Mouse (Mus musculus) erythroid progenitor cell, adult 5-6 weeks (primary cell): Measurements from ENCODE around the gene Cenpl. TPM values are rescaled to one million over a fixed set of nuclear protein-coding genes. Genes with fewer than 3 reads are reported as not detected.

Experiments
- ATAC-seq: replicated peaks from 2 replicates; pipeline ENCODE4 v1.8.0; 2016; ENCODE audit warnings: moderate number of reproducible peaks, mild to moderate bottlenecking, moderate TSS enrichment, inconsistent platforms; ENCODE audit not compliant: poor library complexity, low FRiP score, severe bottlenecking
- total RNA-seq, 2 experiments: library from RNA; stranded (forward) in 1 of 2; stranded (reverse) in 1 of 2; fragments of 150-400 nt in 1 of 2; fragments of 186-747, 209-891 nt in 1 of 2; gene quantifications; 2 replicates each; pipeline versions ENCODE4 v1.2.3 to v1.2.4; 2015 to 2017; ENCODE audit warnings: low replicate concordance in 2 of 2

The Cenpl gene
- total RNA-seq, 2 experiments from 2014 or later: 120 to 163 TPM

DNA sequence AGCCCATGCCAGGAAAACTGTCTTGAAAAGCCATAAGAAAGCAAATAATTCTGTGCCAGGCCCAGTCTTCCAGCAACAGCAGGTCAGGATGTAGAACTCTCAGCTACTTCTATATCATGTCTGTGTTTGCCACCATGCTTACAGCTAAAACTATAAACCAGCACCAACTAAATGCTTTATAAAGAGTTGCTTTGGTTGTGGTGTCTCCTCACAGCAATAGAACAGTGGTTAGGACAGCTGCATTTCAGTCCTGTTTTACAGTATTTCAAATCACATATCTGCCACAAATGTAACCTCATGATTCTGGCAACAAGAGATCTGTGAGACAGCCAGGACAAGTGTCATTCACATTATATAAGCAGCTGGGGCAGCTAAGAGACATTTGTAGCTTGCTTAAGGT, 29.7 kb upstream of the Cenpl start:
- ATAC-seq: no peak

DNA sequence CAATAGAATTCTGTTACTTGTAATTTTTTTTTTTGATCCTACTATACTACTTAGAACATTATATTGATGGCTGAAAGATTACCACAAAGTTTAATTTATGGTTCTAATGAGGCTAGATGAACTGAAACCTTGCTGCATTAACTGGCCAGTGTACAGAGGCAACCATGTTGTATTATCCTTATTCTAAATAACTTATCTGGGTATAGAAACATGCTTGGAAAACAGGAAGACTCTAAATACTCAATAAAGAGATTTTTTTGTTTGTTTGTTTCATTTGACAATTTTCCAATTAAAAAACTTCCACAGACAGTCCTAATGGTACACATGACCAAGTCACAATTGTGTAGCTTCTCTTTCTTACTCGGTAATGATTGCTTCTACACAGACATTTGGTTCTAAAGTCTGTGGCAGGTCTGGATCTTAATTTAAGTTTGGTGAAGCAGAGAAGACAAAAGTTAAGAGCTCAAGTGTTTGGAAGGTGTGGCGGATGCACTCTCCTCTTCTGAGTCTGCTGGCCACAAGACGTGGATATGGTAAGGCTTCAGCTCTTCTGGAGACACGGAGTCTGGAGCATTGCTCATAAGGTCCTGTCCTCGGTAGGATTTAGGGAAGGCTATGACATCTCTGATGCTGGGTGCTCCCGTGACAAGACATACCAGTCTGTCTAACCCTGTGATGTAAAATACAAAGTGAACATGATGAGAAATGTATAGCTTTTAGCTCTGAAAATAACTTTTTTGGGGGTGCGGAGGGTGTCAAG, 29.1 kb upstream of the Cenpl start:
- ATAC-seq: no peak

DNA sequence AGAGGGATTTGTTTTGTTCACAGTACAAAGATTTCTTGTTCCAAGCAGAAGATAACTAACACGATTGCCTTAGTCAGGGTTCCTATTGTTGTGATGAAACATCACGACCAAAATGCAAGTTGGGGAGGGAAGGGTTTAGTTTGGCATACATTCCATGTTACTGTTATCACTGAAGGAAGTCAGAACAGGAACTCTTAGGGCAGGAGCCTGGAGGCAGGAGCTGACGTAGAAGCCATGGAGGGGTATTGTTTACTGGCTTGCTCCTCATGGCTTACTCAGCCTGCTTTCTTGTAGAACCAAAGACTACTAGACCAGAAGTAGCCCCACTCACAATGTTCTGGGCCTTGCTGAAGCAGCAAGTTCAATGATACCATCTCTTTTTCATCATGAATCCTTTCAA, 23.5 kb upstream of the Cenpl start:
- ATAC-seq: no peak

DNA sequence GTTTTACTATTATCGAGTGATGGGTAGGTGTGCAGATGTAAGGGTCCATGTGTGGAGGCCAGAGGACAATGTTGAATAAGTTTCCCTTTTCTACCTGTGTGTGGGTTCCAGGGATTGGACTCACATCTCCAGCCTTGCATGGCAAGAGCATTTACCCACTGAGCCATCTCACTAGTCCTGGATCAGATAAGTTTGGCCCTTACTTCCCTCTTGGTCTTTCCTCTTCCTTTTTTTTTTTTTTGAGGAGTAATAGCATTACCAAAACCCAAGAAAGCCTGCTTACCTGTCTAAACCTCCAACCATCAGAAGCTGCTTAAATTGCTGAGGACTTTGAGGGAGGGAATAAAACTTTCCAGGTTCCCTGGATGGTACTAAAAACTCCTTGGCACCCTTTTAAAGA, 13.3 kb upstream of the Cenpl start:
- ATAC-seq: no peak

- ATAC-seq: no peak
Observed at GRCm38 (mm10) chr1:161063351-161063750, 7.2 kb upstream of the Cenpl start.

DNA sequence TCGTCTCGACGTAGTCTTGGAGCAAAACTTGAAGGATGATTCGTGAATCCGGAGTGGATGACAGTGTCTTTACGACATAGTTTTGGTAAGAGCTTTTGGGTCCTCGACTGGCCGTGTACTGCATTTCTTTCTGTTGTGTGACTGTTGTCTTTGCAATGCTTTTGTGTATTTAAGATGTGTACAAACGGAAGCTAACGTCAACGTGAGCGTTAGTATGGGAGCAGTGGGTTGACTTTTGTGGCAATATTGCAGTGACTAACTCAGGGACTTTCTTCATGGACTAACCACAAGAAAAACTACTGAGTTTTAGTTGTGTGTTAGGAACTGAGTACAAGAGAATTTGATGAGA, 733 bp downstream of the Cenpl start:
- no peak for ATAC-seq

DNA sequence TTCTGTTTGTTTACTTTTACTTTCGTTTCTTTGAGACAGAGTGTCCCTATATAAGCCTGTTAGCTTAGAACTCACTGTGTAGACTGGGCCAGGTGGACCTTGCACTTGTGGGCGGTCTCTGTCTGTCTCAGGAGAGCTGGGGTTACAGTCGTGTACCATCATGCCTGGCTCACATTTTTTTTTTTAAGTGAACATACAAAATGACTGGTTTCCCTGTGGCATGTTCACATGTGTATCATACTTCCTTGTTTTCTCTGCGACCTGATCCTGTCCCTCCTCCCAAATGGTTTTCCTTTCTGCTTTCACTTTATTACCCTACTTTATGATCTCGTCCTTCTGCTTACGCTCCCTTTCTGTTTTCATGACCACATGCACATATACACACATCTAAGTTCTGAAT, 5.7 kb downstream of the Cenpl start:
- ATAC-seq: no peak

GRCm38 (mm10) chr1:161077243-161077642, 6.7 kb downstream of the Cenpl start:
- no peak for ATAC-seq

DNA sequence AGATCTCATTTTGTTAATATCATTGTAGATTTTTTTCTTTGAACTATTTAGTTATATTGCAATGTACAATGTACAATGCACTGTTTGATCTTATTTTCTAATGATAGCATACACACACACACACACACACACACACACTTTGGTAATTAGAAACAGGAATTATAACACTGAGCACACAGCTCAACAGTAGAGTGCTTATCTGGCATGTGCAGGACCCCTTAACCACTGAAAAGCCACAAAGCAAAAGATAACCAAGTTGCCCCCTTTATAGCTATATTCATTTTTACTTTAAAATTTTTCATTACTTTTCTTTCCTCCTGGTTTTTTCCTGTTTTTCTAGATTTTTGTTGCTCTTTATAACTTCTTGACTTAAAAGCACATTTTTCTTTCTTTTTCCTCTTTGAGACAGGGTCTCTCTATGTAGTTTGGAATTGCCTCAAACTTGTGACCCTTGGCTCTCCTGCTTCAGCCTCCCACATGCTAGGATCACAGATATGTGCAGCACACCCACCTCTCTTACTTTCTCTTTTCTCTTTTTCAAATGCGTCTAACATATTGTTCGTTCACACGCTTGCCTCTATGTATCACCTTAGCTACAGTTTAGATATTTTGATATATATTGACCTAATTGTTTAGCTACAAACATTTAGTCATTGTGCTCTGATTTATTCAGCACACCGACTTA, 29.4 kb downstream of the Cenpl start:
- ATAC-seq: no peak

DNA sequence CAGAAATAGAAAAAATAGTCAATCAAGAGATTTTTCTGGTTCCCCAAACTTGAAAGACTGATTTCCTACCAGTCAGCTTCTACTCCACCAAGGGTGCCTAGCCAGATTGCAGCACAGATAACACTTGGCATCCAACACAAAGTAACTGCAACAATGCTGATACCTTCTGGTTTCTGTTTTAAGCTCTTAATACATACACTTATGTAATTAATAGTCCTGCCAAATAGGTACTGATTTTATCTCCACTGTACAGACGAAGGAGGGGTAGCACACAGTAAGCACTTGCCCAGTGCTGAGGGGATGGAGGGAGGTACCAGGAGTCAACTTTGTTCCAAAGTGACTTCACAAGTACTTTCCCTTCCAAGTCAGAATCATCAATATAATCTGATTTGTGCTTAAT, 33.3 kb downstream of the Cenpl start:
- ATAC-seq: no peak

- ATAC-seq: no peak
Observed at GRCm38 (mm10) chr1:161109216-161109615, 38.7 kb downstream of the Cenpl start.

- ATAC-seq: no peak
Observed at GRCm38 (mm10) chr1:161114591-161114990, 44.1 kb downstream of the Cenpl start.

DNA sequence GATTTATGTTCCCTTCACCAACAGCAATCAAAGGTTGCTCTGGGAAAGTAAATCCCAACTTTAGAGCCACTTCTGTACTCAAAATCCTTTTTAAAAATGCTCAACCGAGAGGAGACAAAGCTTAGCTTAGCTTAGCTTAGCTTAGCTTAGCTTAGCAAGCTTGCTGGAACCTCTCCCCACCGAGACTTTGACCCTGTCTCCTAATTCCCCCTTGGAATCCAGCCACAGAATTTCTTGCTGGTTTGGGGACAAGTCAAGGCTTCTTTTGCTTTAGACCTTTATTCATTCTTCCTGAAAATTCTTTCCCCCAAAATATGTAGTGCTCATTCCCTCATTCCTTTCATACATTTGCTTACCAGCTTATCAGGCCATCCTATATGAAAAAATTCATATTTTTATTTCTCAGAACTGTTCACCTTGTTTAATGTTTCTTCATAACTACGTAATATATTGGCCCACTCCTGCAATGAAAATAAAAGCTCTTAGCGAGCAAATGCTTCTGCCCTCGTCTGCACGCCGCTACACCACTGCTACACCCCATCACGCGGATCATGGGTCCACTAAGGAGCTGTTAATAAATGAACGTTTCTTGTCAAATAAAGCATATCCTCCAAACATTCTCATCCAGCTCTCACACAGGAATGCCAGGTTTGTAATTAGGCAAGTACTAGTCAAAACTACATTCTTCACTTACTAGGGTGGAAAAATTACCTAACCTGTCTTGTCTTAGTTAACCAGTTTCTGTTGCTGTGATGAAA, 52.3 kb downstream of the Cenpl start:
- ATAC-seq: no peak

DNA sequence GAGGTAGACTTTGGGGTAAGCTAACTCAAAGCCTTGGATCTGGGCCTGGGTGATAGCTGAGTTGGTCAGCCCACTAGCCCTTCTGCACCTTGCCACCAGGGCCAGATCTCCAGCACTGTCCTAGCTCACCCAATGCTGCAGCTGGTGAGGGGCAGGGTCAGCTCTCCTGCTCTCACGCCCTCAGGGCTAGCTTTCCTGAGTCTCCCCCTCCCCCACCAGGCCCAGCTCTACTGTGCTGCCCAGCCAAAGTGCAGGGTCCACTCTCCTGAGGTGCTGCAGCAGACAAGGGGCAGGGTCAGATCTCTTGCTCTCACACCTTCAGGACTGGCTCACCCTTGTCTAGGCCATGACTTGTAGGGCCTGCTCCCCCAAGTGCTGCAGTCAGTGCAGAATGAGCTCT, 55.9 kb downstream of the Cenpl start:
- no peak for ATAC-seq

DNA sequence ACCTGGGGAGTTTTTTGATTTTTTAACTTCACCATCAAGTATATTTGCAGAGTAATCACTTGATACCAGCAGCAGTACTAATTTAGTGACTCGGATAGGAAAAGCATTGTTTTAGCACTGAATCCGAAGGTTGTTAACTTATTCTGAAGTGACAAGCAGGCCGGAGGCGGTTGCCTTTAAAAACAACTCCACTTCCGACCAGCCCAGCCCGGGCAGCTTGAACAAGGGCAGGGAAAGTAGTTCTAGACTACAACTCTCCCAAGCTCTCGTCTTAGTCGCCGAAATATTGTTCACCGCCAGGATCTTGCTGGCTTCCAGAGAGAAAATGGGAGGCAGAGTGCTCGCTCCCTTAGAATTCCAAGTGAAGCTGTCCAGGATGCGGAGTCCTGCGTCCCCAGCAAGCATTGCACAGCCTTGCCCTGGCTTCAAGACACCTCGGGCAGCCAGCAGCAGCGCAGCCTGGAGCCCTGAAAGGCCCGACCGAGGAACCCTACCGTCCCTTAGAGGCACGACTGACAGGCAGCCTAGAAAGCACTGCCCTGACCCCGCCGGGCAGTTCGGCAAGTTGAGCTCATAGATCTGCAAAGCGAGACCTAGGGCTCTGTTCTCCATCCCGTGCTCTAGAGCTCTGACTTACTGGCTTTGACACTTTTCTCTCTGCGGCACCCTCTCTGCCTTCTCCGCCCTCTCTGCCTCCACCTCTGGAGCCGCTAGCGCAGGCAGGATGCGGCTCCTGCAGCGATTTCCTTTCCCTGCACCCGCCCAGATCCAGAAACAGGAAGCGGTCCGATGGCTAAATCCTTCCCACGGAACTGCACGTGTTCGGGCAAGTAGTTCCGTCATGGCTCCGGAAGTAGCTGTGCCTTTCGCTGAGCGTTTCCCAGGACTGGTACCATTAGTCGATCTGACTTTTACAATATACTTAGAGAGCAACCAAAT, 60.5 kb downstream of the Cenpl start, which contains the start of gene Klhl20:
Klhl20 (minus strand) TSS at position 786 of the 939 bp plus-strand sequence.
- ATAC-seq: peak; percentile 98

Other genes with a start within 250 kb of the Cenpl start
- 38.6 and 40.7 TPM in 2 replicates for gene Rc3h1, start 164.3 kb upstream of the Cenpl start, total RNA-seq (2015; ENCODE audit: low replicate concordance)
- gene Rc3h1, start 164.3 kb upstream of the Cenpl start, total RNA-seq (2017; ENCODE audit: low replicate concordance): 30.3 and 48.9 TPM in 2 replicates
- not detected in 2 replicates for gene Serpinc1, start 92.1 kb upstream of the Cenpl start, total RNA-seq (2015; ENCODE audit: low replicate concordance)
- 0.51 and 0.98 TPM in 2 replicates for gene Serpinc1, start 92.1 kb upstream of the Cenpl start, total RNA-seq (2017; ENCODE audit: low replicate concordance)
- 2.5 and 5.4 TPM in 2 replicates for gene Zbtb37, start 35.9 kb upstream of the Cenpl start, total RNA-seq (2015; ENCODE audit: low replicate concordance)
- gene Zbtb37, start 35.9 kb upstream of the Cenpl start, total RNA-seq (2017; ENCODE audit: low replicate concordance): 4.8 and 5.0 TPM in 2 replicates
- 23.1 and 35.3 TPM in 2 replicates for gene Dars2, start 55 bp upstream of the Cenpl start, total RNA-seq (2015; ENCODE audit: low replicate concordance)
- 18.2 and 27.5 TPM in 2 replicates for gene Dars2, start 55 bp upstream of the Cenpl start, total RNA-seq (2017; ENCODE audit: low replicate concordance)
- gene Klhl20, start 60.8 kb downstream of the Cenpl start, total RNA-seq (2015; ENCODE audit: low replicate concordance): 12.6 and 25.6 TPM in 2 replicates
- 6.0 and 6.6 TPM in 2 replicates for gene Klhl20, start 60.8 kb downstream of the Cenpl start, total RNA-seq (2017; ENCODE audit: low replicate concordance)
- not detected in 2 replicates for gene Ankrd45, start 72.0 kb downstream of the Cenpl start, total RNA-seq (2015; ENCODE audit: low replicate concordance)
- not detected in 2 replicates for gene Ankrd45, start 72.0 kb downstream of the Cenpl start, total RNA-seq (2017; ENCODE audit: low replicate concordance)
- gene Tex50, start 88.6 kb downstream of the Cenpl start, total RNA-seq (2015; ENCODE audit: low replicate concordance): not detected in 2 replicates
- gene Tex50, start 88.6 kb downstream of the Cenpl start, total RNA-seq (2017; ENCODE audit: low replicate concordance): not detected in 2 replicates
- 50.3 and 52.6 TPM in 2 replicates for gene Prdx6, start 180.5 kb downstream of the Cenpl start, total RNA-seq (2015; ENCODE audit: low replicate concordance)
- 44.5 and 48.9 TPM in 2 replicates for gene Prdx6, start 180.5 kb downstream of the Cenpl start, total RNA-seq (2017; ENCODE audit: low replicate concordance)